Mouse (Mus musculus): ENCODE measurements around the gene Filip1l.

DNA sequence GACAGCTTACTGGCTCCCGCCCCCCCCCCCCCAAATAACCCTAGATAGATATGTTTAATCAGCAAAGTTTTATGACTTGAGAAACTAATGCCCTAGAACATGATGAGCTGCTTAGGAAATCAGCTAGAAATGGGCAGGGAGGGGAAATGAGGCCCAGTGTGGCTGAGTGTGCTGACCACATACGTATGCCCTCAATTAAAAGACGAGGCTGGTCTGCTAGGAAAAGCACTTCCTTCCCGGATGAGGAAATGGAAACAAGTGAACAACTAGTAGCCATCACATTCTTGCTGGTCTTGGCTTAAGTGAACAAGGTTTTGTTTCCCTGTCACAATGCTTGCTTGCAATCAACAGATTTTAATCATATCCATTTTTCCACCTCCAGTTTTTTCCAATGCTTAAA lies 177.7 kb downstream of the Filip1l start:
- no peak for TF ChIP-seq CTCF (IDR thresholded peaks at IDR 0.05; ENCODE audit: borderline replicate concordance, insufficient read depth, low read length)
- no peak for TF ChIP-seq POLR2A (IDR thresholded peaks at IDR 0.05; ENCODE audit: low read depth, low read length)
